Mouse (Mus musculus): ENCODE data around the gene Pard3. TPM values are rescaled to one million over a fixed set of nuclear protein-coding genes. Genes with fewer than 3 reads are reported as not detected.

Gene Pard3
- polyA plus RNA-seq, 1 experiment, result not detected

- no peak overlapping the region for H3K27ac ChIP-seq (ENCODE audit: insufficient read depth, low read depth, low read length)
- WGBS, result 68% methylated on average over 8 of the region's 8 CpGs
- H3K4me1 ChIP-seq (ENCODE audit: control insufficient read depth, insufficient read depth, low read length), result no peaks in the 10 kb centered on the region
- TF ChIP-seq POLR2A (IDR thresholded peaks at IDR 0.05; ENCODE audit: insufficient read depth, low read depth, low read length) (no peak), CTCF (IDR thresholded peaks at IDR 0.05; ENCODE audit: insufficient read depth, low read depth, low read length) (no peak)
- no peak overlapping the region for H3K4me3 ChIP-seq (ENCODE audit: insufficient read depth, low read depth, low read length)
Observed at GRCm38 (mm10) chr8:127535192-127535845, 471.6 kb downstream of the Pard3 start.

GRCm38 (mm10) chr8:127535846-127536220, 472.1 kb downstream of the Pard3 start:
- no peak overlapping the region for H3K4me3 ChIP-seq (ENCODE audit: insufficient read depth, low read depth, low read length)
- H3K27ac ChIP-seq (ENCODE audit: insufficient read depth, low read depth, low read length), result no peak overlapping the region
- 91% methylated on average over 1 of the region's 1 CpGs for WGBS
- TF ChIP-seq CTCF (IDR thresholded peaks at IDR 0.05; ENCODE audit: insufficient read depth, low read depth, low read length) (no peak), POLR2A (IDR thresholded peaks at IDR 0.05; ENCODE audit: insufficient read depth, low read depth, low read length) (no peak)
- H3K4me1 ChIP-seq (ENCODE audit: control insufficient read depth, insufficient read depth, low read length), result no peaks in the 10 kb centered on the region

- Histone ChIP-seq H3K4me3 (ENCODE audit: insufficient read depth, low read depth, low read length) (no peak overlapping the region), H3K4me1 (ENCODE audit: control insufficient read depth, insufficient read depth, low read length) (no peaks in the 10 kb centered on the region), H3K27ac (ENCODE audit: insufficient read depth, low read depth, low read length) (no peak overlapping the region)
- TF ChIP-seq CTCF (IDR thresholded peaks at IDR 0.05; ENCODE audit: insufficient read depth, low read depth, low read length), result no peak
- TF ChIP-seq POLR2A (IDR thresholded peaks at IDR 0.05; ENCODE audit: insufficient read depth, low read depth, low read length), result no peak
- WGBS, result 92% methylated on average over 3 of the region's 3 CpGs
Observed at GRCm38 (mm10) chr8:127539803-127540202, 476.1 kb downstream of the Pard3 start.

- Histone ChIP-seq H3K4me1 (ENCODE audit: control insufficient read depth, insufficient read depth, low read length) (no peaks in the 10 kb centered on the region), H3K4me3 (ENCODE audit: insufficient read depth, low read depth, low read length) (no peak overlapping the region), H3K27ac (ENCODE audit: insufficient read depth, low read depth, low read length) (no peak overlapping the region)
- 90% methylated on average over 3 of the region's 3 CpGs for WGBS
- TF ChIP-seq POLR2A (IDR thresholded peaks at IDR 0.05; ENCODE audit: insufficient read depth, low read depth, low read length), result no peak
- TF ChIP-seq CTCF (IDR thresholded peaks at IDR 0.05; ENCODE audit: insufficient read depth, low read depth, low read length), result no peak
Observed at GRCm38 (mm10) chr8:127540273-127540672, 476.6 kb downstream of the Pard3 start.

GRCm38 (mm10) chr8:127542162-127542561, 478.5 kb downstream of the Pard3 start:
- no peaks in the 10 kb centered on the region for H3K4me1 ChIP-seq (ENCODE audit: control insufficient read depth, insufficient read depth, low read length)
- 89% methylated on average over 2 of the region's 2 CpGs for WGBS
- H3K27ac ChIP-seq (ENCODE audit: insufficient read depth, low read depth, low read length), result no peak overlapping the region
- no peak for TF ChIP-seq POLR2A (IDR thresholded peaks at IDR 0.05; ENCODE audit: insufficient read depth, low read depth, low read length)
- H3K4me3 ChIP-seq (ENCODE audit: insufficient read depth, low read depth, low read length), result no peak overlapping the region

GRCm38 (mm10) chr8:127543676-127544075, 480.0 kb downstream of the Pard3 start:
- 47% methylated on average over 7 of the region's 7 CpGs for WGBS
- H3K4me3 ChIP-seq (ENCODE audit: insufficient read depth, low read depth, low read length), result no peak overlapping the region
- no peaks in the 10 kb centered on the region for H3K4me1 ChIP-seq (ENCODE audit: control insufficient read depth, insufficient read depth, low read length)
- no peak overlapping the region for H3K27ac ChIP-seq (ENCODE audit: insufficient read depth, low read depth, low read length)
- TF ChIP-seq CTCF (IDR thresholded peaks at IDR 0.05; ENCODE audit: insufficient read depth, low read depth, low read length) (no peak), POLR2A (IDR thresholded peaks at IDR 0.05; ENCODE audit: insufficient read depth, low read depth, low read length) (no peak)

GRCm38 (mm10) chr8:127546161-127546560, 482.5 kb downstream of the Pard3 start:
- Histone ChIP-seq H3K27ac (ENCODE audit: insufficient read depth, low read depth, low read length) (no peak overlapping the region), H3K4me3 (ENCODE audit: insufficient read depth, low read depth, low read length) (no peak overlapping the region), H3K4me1 (ENCODE audit: control insufficient read depth, insufficient read depth, low read length) (no peaks in the 10 kb centered on the region)
- TF ChIP-seq POLR2A (IDR thresholded peaks at IDR 0.05; ENCODE audit: insufficient read depth, low read depth, low read length) (no peak), CTCF (IDR thresholded peaks at IDR 0.05; ENCODE audit: insufficient read depth, low read depth, low read length) (no peak)
- 97% methylated on average over 2 of the region's 2 CpGs for WGBS

- Histone ChIP-seq H3K27ac (ENCODE audit: insufficient read depth, low read depth, low read length) (no peak overlapping the region), H3K4me1 (ENCODE audit: control insufficient read depth, insufficient read depth, low read length) (0 out of 2 replicates have a peak, but pooled peaks cover 4% of the 10 kb centered on the region), H3K4me3 (ENCODE audit: insufficient read depth, low read depth, low read length) (no peak overlapping the region)
- WGBS, result 89% methylated on average over 4 of the region's 4 CpGs
- TF ChIP-seq POLR2A (IDR thresholded peaks at IDR 0.05; ENCODE audit: insufficient read depth, low read depth, low read length), result no peak
- TF ChIP-seq CTCF (IDR thresholded peaks at IDR 0.05; ENCODE audit: insufficient read depth, low read depth, low read length), result no peak
Observed at GRCm38 (mm10) chr8:127550928-127551327, 487.2 kb downstream of the Pard3 start.

GRCm38 (mm10) chr8:127552161-127552595, 488.5 kb downstream of the Pard3 start:
- TF ChIP-seq CTCF (IDR thresholded peaks at IDR 0.05; ENCODE audit: insufficient read depth, low read depth, low read length) (no peak), POLR2A (IDR thresholded peaks at IDR 0.05; ENCODE audit: insufficient read depth, low read depth, low read length) (no peak)
- no peak overlapping the region for H3K4me3 ChIP-seq (ENCODE audit: insufficient read depth, low read depth, low read length)
- WGBS, result 19% methylated on average over 11 of the region's 11 CpGs
- H3K27ac ChIP-seq (ENCODE audit: insufficient read depth, low read depth, low read length), result no peak overlapping the region
- H3K4me1 ChIP-seq (ENCODE audit: control insufficient read depth, insufficient read depth, low read length), result 0 out of 2 replicates have a peak, but pooled peaks cover 4% of the 10 kb centered on the region
